Comparison of ENCODE assay signal across 8 mouse cellular contexts in the genomic region with DNA sequence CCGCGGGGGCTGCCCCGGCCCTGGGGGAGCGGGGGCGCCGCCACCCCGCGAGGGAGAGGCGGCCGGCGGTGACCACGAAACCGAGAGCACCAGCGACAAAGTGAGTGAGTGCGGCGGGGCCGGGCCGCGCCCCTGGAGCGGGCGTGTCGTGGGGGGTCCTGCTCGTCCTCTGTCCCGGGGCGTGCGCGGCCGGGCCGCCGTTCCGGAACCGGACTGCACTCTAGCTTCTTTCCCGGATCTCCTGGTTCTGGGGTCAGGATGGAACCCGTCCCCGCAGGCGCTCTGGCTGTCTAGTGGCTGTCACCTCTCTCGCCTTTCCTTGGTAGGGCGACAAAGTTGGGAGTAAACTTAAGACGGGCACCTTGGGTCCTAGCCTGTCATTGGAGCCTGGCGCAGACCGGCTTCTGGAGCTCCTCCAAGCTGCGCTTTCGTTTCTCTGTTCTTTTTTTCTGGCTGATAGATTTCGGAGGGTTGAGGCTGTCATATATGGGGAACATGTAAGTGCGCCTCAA. TPM values are rescaled to one million over a fixed set of nuclear protein-coding genes. Genes with fewer than 3 reads are reported as not detected.
DNase-seq lines count a peak whose midpoint lies in the region; ATAC-seq and TF ChIP-seq lines count a peak whose summit lies in the region.

No protein-coding gene starts in this region.

- no peaks in the 10 kb centered on the region for H3K36me3 ChIP-seq in thymus, adult 2 months (ENCODE audit: control insufficient read depth, insufficient read depth, low read length)
- H3K36me3 ChIP-seq in embryonic facial prominence, embryonic 13.5 days = no peaks in the 10 kb centered on the region
- H3K36me3 ChIP-seq in heart, embryonic 14.5 days (ENCODE audit: control insufficient read depth, insufficient read depth, low read length) = no peaks in the 10 kb centered on the region
- no peaks in the 10 kb centered on the region for H3K36me3 ChIP-seq in kidney, postnatal 0 days (ENCODE audit: insufficient read depth, low read length)

- H3K27ac ChIP-seq in thymus, adult 2 months (ENCODE audit: control insufficient read depth, insufficient read depth, low read length) = no peak overlapping the region
- no peak overlapping the region for H3K27ac ChIP-seq in embryonic facial prominence, embryonic 13.5 days
- H3K27ac ChIP-seq in heart, embryonic 14.5 days (replicated peaks in 1 of 2; ENCODE audit: control insufficient read depth in 1 of 2, insufficient read depth in 1 of 2, low read depth in 2 of 2, low read length in 2 of 2) = no peak overlapping the region
- peak overlapping the region; percentile 82 for H3K27ac ChIP-seq in kidney, postnatal 0 days

- no peak for TF ChIP-seq CTCF in thymus, adult 2 months (IDR thresholded peaks at IDR 0.05; ENCODE audit: borderline replicate concordance, control insufficient read depth, extremely low read depth, insufficient read depth, low read length, poor library complexity)
- no peak for TF ChIP-seq CTCF in kidney, postnatal 0 days (IDR thresholded peaks at IDR 0.05; ENCODE audit: low read depth)

- peak overlapping the region; percentile 99 for H3K4me2 ChIP-seq in embryonic facial prominence, embryonic 13.5 days
- peak overlapping the region; percentile 88 for H3K4me2 ChIP-seq in heart, embryonic 14.5 days (ENCODE audit: low read length)
- H3K4me2 ChIP-seq in kidney, postnatal 0 days (ENCODE audit: low read length) = peak overlapping the region; percentile 100

- ATAC-seq in embryonic facial prominence, embryonic 13.5 days (ENCODE audit: insufficient number of reproducible peaks, insufficient read depth, low FRiP score, low TSS enrichment, low read depth) = 0 out of 2 replicates have a peak, but pooled peaks have one; percentile 45
- peak; percentile 36; the same call in 1 of the 2 replicates for ATAC-seq in heart, embryonic 14.5 days (ENCODE audit: insufficient number of reproducible peaks, insufficient read depth, low FRiP score, low read depth)
- peak; percentile 23 for ATAC-seq in kidney, postnatal 0 days (replicated peaks; ENCODE audit: low FRiP score, low read depth)
- peak; percentile 43 for ATAC-seq in megakaryocyte, adult 5-6 weeks (ENCODE audit: poor library complexity, severe bottlenecking)

- DNase-seq in thymus, adult 2 months = peak; percentile 9
- DNase-seq in thymus, postnatal 25 days = no peak
- peak; percentile 29 for DNase-seq in kidney, postnatal 0 days (ENCODE audit: low spot score)
- DNase-seq in testis, postnatal 14 days (ENCODE audit: low spot score) = peak; percentile 33
- DNase-seq in layer of hippocampus, adult 9-10 months (ENCODE audit: low spot score) = no peak

- 1% methylated on average over 45 of the region's 45 CpGs for WGBS in thymus, adult 2 months
- WGBS in embryonic facial prominence, embryonic 13.5 days = under 1% methylated on average over 43 of the region's 45 CpGs
- 2% methylated on average over 44 of the region's 45 CpGs for WGBS in heart, embryonic 14.5 days
- under 1% methylated on average over 43 of the region's 45 CpGs for WGBS in kidney, postnatal 0 days

- peak overlapping the region; percentile 41 for H3K4me3 ChIP-seq in thymus, adult 2 months (ENCODE audit: control insufficient read depth, insufficient read depth, low read length)
- H3K4me3 ChIP-seq in embryonic facial prominence, embryonic 13.5 days = peak overlapping the region; percentile 74
- peak overlapping the region; percentile 50 to 73 for H3K4me3 ChIP-seq in heart, embryonic 14.5 days (ENCODE audit: control insufficient read depth in 1 of 2, insufficient read depth in 1 of 2, low read depth in 1 of 2, low read length in 2 of 2)
- peak overlapping the region; percentile 75 for H3K4me3 ChIP-seq in kidney, postnatal 0 days (replicated peaks; ENCODE audit: low read depth, low read length)

- peaks cover 10% of the 10 kb centered on the region; the same call in 1 of the 2 replicates for H3K27me3 ChIP-seq in thymus, adult 2 months (ENCODE audit: control insufficient read depth, insufficient read depth, low read length)
- H3K27me3 ChIP-seq in embryonic facial prominence, embryonic 13.5 days = peaks cover 83% of the 10 kb centered on the region
- H3K27me3 ChIP-seq in heart, embryonic 14.5 days (ENCODE audit: control insufficient read depth, insufficient read depth, low read length) = peaks cover 66% of the 10 kb centered on the region
- H3K27me3 ChIP-seq in kidney, postnatal 0 days (ENCODE audit: insufficient read depth, low read length) = no peaks in the 10 kb centered on the region

- TF ChIP-seq POLR2A in thymus, adult 2 months (IDR thresholded peaks at IDR 0.05; ENCODE audit: control insufficient read depth, extremely low read depth, insufficient read depth, low read length, poor library complexity) = no peak

- no peaks in the 10 kb centered on the region for H3K9me3 ChIP-seq in embryonic facial prominence, embryonic 13.5 days
- no peaks in the 10 kb centered on the region for H3K9me3 ChIP-seq in heart, embryonic 14.5 days (ENCODE audit: control insufficient read depth, low read length)
- no peaks in the 10 kb centered on the region for H3K9me3 ChIP-seq in kidney, postnatal 0 days (replicated peaks; ENCODE audit: low read length)

- H3K4me1 ChIP-seq in thymus, adult 2 months (replicated peaks; ENCODE audit: control insufficient read depth, insufficient read depth, low read length) = peaks cover 10% of the 10 kb centered on the region; the same call in 1 of the 2 replicates
- H3K4me1 ChIP-seq in embryonic facial prominence, embryonic 13.5 days = peaks cover 18% of the 10 kb centered on the region
- 0 out of 4 replicates have a peak, but pooled peaks cover 0 to 4% of the 10 kb centered on the region in 2 experiments for H3K4me1 ChIP-seq in heart, embryonic 14.5 days (ENCODE audit: control insufficient read depth in 2 of 2, insufficient read depth in 2 of 2, low read length in 2 of 2)
- no peaks in the 10 kb centered on the region for H3K4me1 ChIP-seq in kidney, postnatal 0 days (replicated peaks; ENCODE audit: insufficient read depth, low read length)

- peak overlapping the region; percentile 80 for H3K9ac ChIP-seq in embryonic facial prominence, embryonic 13.5 days
- peak overlapping the region; percentile 56 for H3K9ac ChIP-seq in heart, embryonic 14.5 days (ENCODE audit: low read length)
- peak overlapping the region; percentile 71 for H3K9ac ChIP-seq in kidney, postnatal 0 days (ENCODE audit: low read depth, low read length)

RNA-seq across cellular contexts. Expression of a gene that starts 0.5 kb away (rescaled TPM):
- 16.2 and 22.7 TPM in 2 replicates for polyA plus RNA-seq in thymus, adult 2 months (2012; rRNA removed)
- polyA plus RNA-seq in embryonic facial prominence, embryonic 13.5 days (2015; fragmentation: Nextera tagmentation; extraction: Ambion mirVana) = 5.6 and 7.3 TPM in 2 replicates
- 0.54 and 1.0 TPM in 2 replicates for polyA plus RNA-seq in heart, embryonic 14.5 days (2014; fragmentation: Nextera tagmentation; extraction: Ambion mirVana)
- 21.7 and 25.7 TPM in 2 replicates for polyA plus RNA-seq in kidney, postnatal 0 days (2015; fragmentation: Nextera tagmentation; extraction: Ambion mirVana)
- 8.3 and 10.2 TPM in 2 replicates for total RNA-seq in megakaryocyte, adult 5-6 weeks (2015)
- 6.8 TPM in 2 replicates for total RNA-seq in megakaryocyte, adult 5-6 weeks (2017)

Comparison
In these comparisons a context has a peak if more than half of its experiments do, and no peak if none do; other contexts are left out.
1. DNase-seq: peak in thymus, adult 2 months (single experiment), kidney, postnatal 0 days (single experiment) and testis, postnatal 14 days (single experiment); none in thymus, postnatal 25 days (single experiment) and layer of hippocampus, adult 9-10 months (single experiment).
2. Peak in every context shown above with its lines, with median percentiles within 50 percentile points of each other: H3K4me3 ChIP-seq, ATAC-seq, H3K4me2 ChIP-seq and H3K9ac ChIP-seq.